Mouse (Mus musculus) MEL (cell line): ENCODE measurements around the gene Itga10. TPM values are rescaled to one million over a fixed set of nuclear protein-coding genes. Genes with fewer than 3 reads are reported as not detected.

ENCODE experiments used
- DNase-seq: peaks from one replicate; pipeline ENCODE4 v3.0.0; 2011; ENCODE audit warnings: low read depth, low spot score
- H3K27ac ChIP-seq: 2 replicates; pipeline ENCODE4 v1.5.1; 2012; ENCODE audit warnings: low read depth, mild to moderate bottlenecking, control low read depth, low read length, moderate library complexity; ENCODE audit not compliant: control insufficient read depth
- H3K27me3 ChIP-seq, 2 experiments: fragments of 150-350 bp in 1 of 2; sonication (generic) in 1 of 2; 2 replicates each; pipeline ENCODE4 v1.6.1; 2012; ENCODE audit warnings: low read length in 2 of 2, mild to moderate bottlenecking in 2 of 2, improper control_type of control experiment in 1 of 2, moderate library complexity in 1 of 2; ENCODE audit not compliant: insufficient read depth in 2 of 2, control insufficient read depth in 1 of 2
- H3K36me3 ChIP-seq, 2 experiments: 2 replicates each; pipeline ENCODE4 v1.6.1; 2012 to 2014; ENCODE audit warnings: low read length in 2 of 2, improper control_type of control experiment in 1 of 2, inconsistent platforms in 1 of 2, mild to moderate bottlenecking in 1 of 2; ENCODE audit not compliant: insufficient read depth in 2 of 2, control insufficient read depth in 1 of 2
- H3K4me1 ChIP-seq, 2 experiments: fragments of 150-350 bp in 1 of 2; sonication (generic) in 1 of 2; 2 replicates each; pipeline ENCODE4 v1.6.1; 2012; ENCODE audit warnings: low read length in 2 of 2, improper control_type of control experiment in 1 of 2, mild to moderate bottlenecking in 1 of 2; ENCODE audit not compliant: insufficient read depth in 2 of 2, control insufficient read depth in 1 of 2
- H3K4me3 ChIP-seq, 2 experiments: fragments of 150-350 bp in 1 of 2; sonication (generic) in 1 of 2; 2 replicates each; pipeline ENCODE4 v1.5.1; 2012; ENCODE audit warnings: low read depth in 2 of 2, low read length in 2 of 2, mild to moderate bottlenecking in 2 of 2, moderate library complexity in 2 of 2, control low read depth in 1 of 2, improper control_type of control experiment in 1 of 2; ENCODE audit not compliant: control insufficient read depth in 1 of 2, insufficient read depth in 1 of 2
- H3K79me2 ChIP-seq: 2 replicates; pipeline ENCODE4 v1.6.1; 2012; ENCODE audit warnings: mild to moderate bottlenecking, low read length, moderate library complexity; ENCODE audit not compliant: control insufficient read depth, poor library complexity, insufficient read depth
- H3K9ac ChIP-seq: 2 replicates; pipeline ENCODE4 v1.6.1; 2012; ENCODE audit warnings: low read depth, mild to moderate bottlenecking, control low read depth, low read length, moderate library complexity; ENCODE audit not compliant: control insufficient read depth, poor library complexity, severe bottlenecking
- H3K9me3 ChIP-seq: fragments of 150-350 bp; sonication (generic); replicated peaks from 2 replicates; pipeline ENCODE4 v1.6.1; 2012; ENCODE audit warnings: mild to moderate bottlenecking, low read length, improper control_type of control experiment, moderate library complexity; ENCODE audit not compliant: insufficient read depth
- CHD1 ChIP-seq: IDR thresholded peaks from 2 replicates; pipeline ENCODE4 v1.6.1; 2012; ENCODE audit warnings: low read depth, mild to moderate bottlenecking, inconsistent platforms, low read length, improper control_type of control experiment
- EP300 ChIP-seq, 2 experiments: IDR thresholded peaks; 2 replicates each; pipeline ENCODE4 v1.6.1; 2011; ENCODE audit warnings: improper control_type of control experiment in 2 of 2, low read length in 2 of 2, low read depth in 1 of 2, mild to moderate bottlenecking in 1 of 2
- ETS1 ChIP-seq: IDR thresholded peaks from 2 replicates; pipeline ENCODE4 v1.6.1; 2012; ENCODE audit warnings: low read depth, mild to moderate bottlenecking, inconsistent platforms, low read length, improper control_type of control experiment, moderate library complexity
- GATA1 ChIP-seq: IDR thresholded peaks from 2 replicates; pipeline ENCODE4 v1.6.1; 2011; ENCODE audit warnings: low read depth, low read length, improper control_type of control experiment
- HCFC1 ChIP-seq: IDR thresholded peaks from 2 replicates; pipeline ENCODE4 v1.6.1; 2012; ENCODE audit warnings: low read depth, mild to moderate bottlenecking, inconsistent platforms, low read length, improper control_type of control experiment, moderate library complexity
- KAT2A ChIP-seq: conservative IDR thresholded peaks from 2 replicates; pipeline ENCODE4 v1.6.1; 2012; ENCODE audit warnings: low read depth, low read length, improper control_type of control experiment, inconsistent platforms
- MAFK ChIP-seq: IDR thresholded peaks from 2 replicates; pipeline ENCODE4 v1.6.1; 2011; ENCODE audit warnings: low read depth, mild to moderate bottlenecking, low read length, improper control_type of control experiment, borderline replicate concordance
- MEF2A ChIP-seq: IDR thresholded peaks from 2 replicates; pipeline ENCODE4 v1.6.1; 2014; ENCODE audit warnings: low read depth, mild to moderate bottlenecking, inconsistent platforms, low read length, improper control_type of control experiment; ENCODE audit not compliant: poor library complexity, insufficient replicate concordance, severe bottlenecking; ENCODE audit errors: extremely low read depth
- MXI1 ChIP-seq: IDR thresholded peaks from 2 replicates; pipeline ENCODE4 v1.6.1; 2011; ENCODE audit warnings: mild to moderate bottlenecking, low read depth, low read length, improper control_type of control experiment
- MYC ChIP-seq: IDR thresholded peaks from 2 replicates; pipeline ENCODE4 v1.6.1; 2011; ENCODE audit warnings: low read depth, mild to moderate bottlenecking, low read length, improper control_type of control experiment, moderate library complexity
- NELFE ChIP-seq: IDR thresholded peaks from 2 replicates; pipeline ENCODE4 v1.6.1; 2011; ENCODE audit warnings: low read depth, low read length, improper control_type of control experiment
- POLR2AphosphoS5 ChIP-seq: IDR thresholded peaks from 2 replicates; pipeline ENCODE4 v1.6.1; 2012; ENCODE audit warnings: low read depth, borderline replicate concordance, mild to moderate bottlenecking, inconsistent platforms, low read length, moderate library complexity, mixed read lengths
- RAD21 ChIP-seq: IDR thresholded peaks from 2 replicates; pipeline ENCODE4 v1.6.1; 2011; ENCODE audit warnings: mild to moderate bottlenecking, low read depth, low read length, improper control_type of control experiment
- TAL1 ChIP-seq: IDR thresholded peaks from 2 replicates; pipeline ENCODE4 v1.6.1; 2012; ENCODE audit warnings: mild to moderate bottlenecking, inconsistent platforms, low read length, moderate library complexity, mixed read lengths
- TBP ChIP-seq: IDR thresholded peaks from 2 replicates; pipeline ENCODE4 v1.8.0; 2011; ENCODE audit warnings: low read depth, low read length, improper control_type of control experiment
- TCF12 ChIP-seq: IDR thresholded peaks from 2 replicates; pipeline ENCODE4 v1.6.1; 2014; ENCODE audit warnings: low read depth, mild to moderate bottlenecking, inconsistent platforms, low read length, improper control_type of control experiment, moderate library complexity
- UBTF ChIP-seq: IDR thresholded peaks from 2 replicates; pipeline ENCODE4 v1.6.1; 2012; ENCODE audit warnings: low read depth, mild to moderate bottlenecking, inconsistent platforms, low read length, improper control_type of control experiment, moderate library complexity, borderline replicate concordance; ENCODE audit not compliant: insufficient read depth
- USF1 ChIP-seq: IDR thresholded peaks from 2 replicates; pipeline ENCODE4 v1.6.1; 2014; ENCODE audit warnings: low read depth, mild to moderate bottlenecking, inconsistent platforms, low read length, improper control_type of control experiment, moderate library complexity
- ZNF384 ChIP-seq: IDR thresholded peaks from 2 replicates; pipeline ENCODE4 v1.6.1; 2012; ENCODE audit warnings: low read depth, mild to moderate bottlenecking, inconsistent platforms, low read length, improper control_type of control experiment
- polyA plus RNA-seq, 2 experiments: library from polyadenylated mRNA; stranded (reverse) in 1 of 2; unstranded in 1 of 2; fragments of >175 nt in 1 of 2; fragments of >200 nt in 1 of 2; gene quantifications; 2 replicates each; pipeline versions ENCODE4 v1.2.1 to v1.2.4; 2012; ENCODE audit warnings: low replicate concordance in 2 of 2, low read depth in 1 of 2; ENCODE audit not compliant: insufficient read length in 2 of 2, insufficient read depth in 1 of 2, missing spikeins in 1 of 2
- total RNA-seq: library from RNA; depleted of rRNA; stranded (reverse); fragments of 300-350 nt; gene quantifications from 2 replicates; pipeline ENCODE4 v1.2.3, GENCODE M21; 2012

Gene Itga10
- total and polyA plus RNA-seq, 3 experiments, result 1.0 to 2.9 TPM; not detected in 1

DNA sequence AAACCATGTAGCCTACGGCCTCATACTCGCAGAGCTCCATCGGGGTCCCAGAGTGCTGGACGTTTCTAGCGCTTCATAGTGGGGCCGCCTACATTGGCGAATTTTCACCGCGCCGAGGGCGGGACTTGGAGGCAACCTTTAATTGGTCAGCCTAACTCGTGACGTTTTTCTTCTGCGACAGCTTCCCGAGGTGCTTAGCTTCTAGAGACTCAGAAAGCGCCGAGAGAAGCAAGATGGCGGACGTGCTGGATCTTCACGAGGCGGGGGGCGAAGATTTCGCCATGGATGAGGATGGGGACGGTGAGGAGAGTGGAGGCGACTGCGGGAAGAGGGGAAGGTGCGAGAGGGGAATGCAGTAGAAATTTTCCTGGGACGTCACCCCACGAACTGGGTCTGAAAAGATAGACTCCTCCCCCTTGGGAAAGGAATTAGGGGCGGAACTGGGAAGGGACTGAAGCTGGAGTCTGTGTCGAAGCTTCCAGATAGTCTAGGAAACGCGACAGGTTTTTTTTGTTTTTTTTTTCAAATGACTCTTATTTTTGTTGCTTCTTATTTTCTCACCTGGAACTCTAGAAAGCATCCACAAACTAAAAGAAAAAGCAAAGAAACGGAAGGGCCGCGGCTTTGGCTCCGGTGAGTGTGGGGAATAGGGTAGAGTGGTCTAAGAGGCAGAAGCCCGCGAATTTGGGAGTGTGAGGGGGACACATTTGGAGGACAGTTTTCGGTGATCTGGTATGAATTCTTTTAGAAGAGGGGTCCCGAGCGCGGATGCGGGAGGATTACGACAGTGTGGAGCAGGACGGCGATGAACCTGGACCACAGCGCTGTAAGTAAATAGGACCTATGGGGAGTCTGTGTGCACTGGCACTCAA, 15.4 kb upstream of the Itga10 start, which contains the start of gene Rbm8a (continued):
- TF ChIP-seq MAFK (no peak), HCFC1 (peak; percentile 96), RAD21 (no peak), CHD1 (peak; percentile 83; the same call in 1 of the 2 replicates), UBTF (no peak), TAL1 (no peak), TCF12 (peak; percentile 87), POLR2AphosphoS5 (peak; percentile 87), ZNF384 (no peak), EP300 (IDR thresholded peaks at IDR 0.05; ENCODE audit: low read depth in 1 of 2, low read length in 2 of 2) (no peak; a peak in 1 of 4 replicates), MEF2A (no peak), MXI1 (peak; percentile 97), KAT2A (peak; percentile 81), USF1 (peak; percentile 43; the same call in 1 of the 2 replicates), MYC (peak; percentile 83; the same call in 1 of the 2 replicates), GATA1 (no peak), NELFE (peak; percentile 99), ETS1 (no peak; the same call in 1 of the 2 replicates)

- H3K27ac ChIP-seq, result no peak overlapping the region
- no peak overlapping the region for H3K9ac ChIP-seq
- peaks cover 16 to 41% of the 10 kb centered on the region in 2 experiments for H3K36me3 ChIP-seq
- TF ChIP-seq TCF12, result no peak
- peak; percentile 90 for TF ChIP-seq TBP
- no peaks in the 10 kb centered on the region for H3K9me3 ChIP-seq
- peaks cover 7 to 30% of the 10 kb centered on the region in 2 experiments for H3K4me1 ChIP-seq
- no peak overlapping the region for H3K4me3 ChIP-seq
- no peaks in the 10 kb centered on the region for H3K27me3 ChIP-seq
- no peak for DNase-seq
- peaks cover 41% of the 10 kb centered on the region for H3K79me2 ChIP-seq
Measured at GRCm38 (mm10) chr3:96632058-96632457, 13.3 kb upstream of the Itga10 start.
